Mouse (Mus musculus) embryo, embryonic 10 days (tissue): ENCODE results near the gene Thrap3.
A peak's percentile ranks its signal among the peaks of the same experiment; 100 is the strongest.

Experiments used
- DNase-seq: peaks from one replicate; pipeline ENCODE4 v3.0.0-alpha.2; 2015; ENCODE audit warnings: low spot score

The Thrap3 gene

GRCm38 (mm10) chr4:126202303-126203181, at the start of gene Thrap3:
Gene Thrap3, minus strand, starts transcription at chr4:126202760.
- peak; percentile 100 for DNase-seq

- peak; percentile 36 for DNase-seq
These were observed 49.2 kb upstream of the Thrap3 start for GRCm38 (mm10) chr4:126251655-126252254.

DNA sequence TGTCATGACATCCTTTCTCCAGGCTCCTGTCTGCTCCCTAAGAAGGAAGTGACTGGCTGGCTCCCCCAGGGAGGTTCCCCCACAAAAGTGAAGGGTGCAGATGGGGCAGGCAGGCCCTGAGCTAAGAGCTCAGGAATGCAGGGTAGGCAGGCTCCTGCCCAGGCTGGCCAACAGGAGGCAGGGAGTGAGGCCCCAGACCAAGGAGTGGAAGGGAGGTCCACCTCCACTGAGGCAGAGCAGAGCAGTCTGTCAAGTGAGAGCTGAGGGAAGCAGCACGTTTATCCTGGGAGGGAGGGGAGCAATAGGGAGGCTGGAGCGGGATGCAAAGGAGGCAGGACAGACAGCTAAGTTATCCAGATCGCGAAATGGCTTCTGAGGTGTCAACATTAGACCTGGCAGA, 48.1 kb upstream of the Thrap3 start:
- DNase-seq: no peak

GRCm38 (mm10) chr4:126248261-126248868, 45.8 kb upstream of the Thrap3 start:
- DNase-seq: peak; percentile 44

DNA sequence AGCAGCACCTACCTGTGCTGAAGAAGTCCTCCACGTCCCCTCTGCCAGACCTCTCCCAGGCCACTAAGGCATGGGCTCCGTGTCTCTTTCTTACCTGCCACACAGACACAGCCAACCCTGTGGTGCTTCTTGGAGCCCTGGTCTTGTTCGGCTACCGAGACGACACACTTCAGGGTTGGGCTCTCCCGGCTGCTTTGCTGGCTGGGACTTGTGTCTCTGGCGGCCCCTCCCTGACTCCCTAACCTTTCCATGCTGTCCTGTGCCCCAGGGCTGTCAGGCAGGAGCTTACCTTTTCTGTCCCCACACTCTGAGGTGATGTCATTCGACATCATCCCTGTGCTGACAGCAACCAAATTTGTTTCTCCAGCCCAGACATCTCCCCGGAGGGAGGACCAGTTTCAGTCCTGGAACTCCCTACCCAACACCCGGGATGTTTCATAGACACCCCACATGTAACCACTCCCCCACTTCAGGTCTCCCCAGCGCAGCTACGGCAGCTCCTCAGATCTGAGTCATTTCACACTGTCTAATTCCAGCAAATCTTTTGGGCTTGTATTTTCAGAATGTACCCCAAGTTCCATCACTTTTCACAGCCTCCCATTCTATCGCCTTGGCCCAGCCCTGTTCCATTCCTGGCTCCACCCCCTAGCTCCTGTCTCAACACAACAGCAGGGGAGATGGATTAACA, 43.8 kb upstream of the Thrap3 start:
- no peak for DNase-seq

- no peak for DNase-seq
These were observed 40.0 kb upstream of the Thrap3 start for GRCm38 (mm10) chr4:126242510-126242909.

DNA sequence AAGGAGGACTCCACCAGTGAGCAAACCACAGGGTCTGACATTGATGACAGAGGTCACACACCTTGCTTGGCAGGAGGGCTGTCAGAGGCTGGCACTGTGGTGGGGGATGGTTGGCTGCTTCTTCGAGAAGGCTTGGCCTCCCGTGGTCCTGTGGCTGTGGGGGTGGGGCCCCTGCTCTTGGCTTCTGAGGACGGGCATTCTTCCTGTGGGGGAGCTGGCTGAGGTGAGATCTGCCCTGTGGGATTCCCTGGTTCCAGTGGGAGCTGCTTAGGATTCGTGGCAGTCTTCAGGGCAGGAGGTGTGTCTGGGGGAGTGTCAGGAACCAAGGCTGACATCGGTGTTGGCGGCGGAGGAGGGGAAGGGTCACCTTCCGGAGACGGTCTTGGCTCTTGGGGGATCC, 39.4 kb upstream of the Thrap3 start:
- no peak for DNase-seq

- no peak for DNase-seq
These were observed 37.4 kb upstream of the Thrap3 start for GRCm38 (mm10) chr4:126239862-126240475.

GRCm38 (mm10) chr4:126237721-126238242, 35.2 kb upstream of the Thrap3 start:
- DNase-seq: peak; percentile 18

DNA sequence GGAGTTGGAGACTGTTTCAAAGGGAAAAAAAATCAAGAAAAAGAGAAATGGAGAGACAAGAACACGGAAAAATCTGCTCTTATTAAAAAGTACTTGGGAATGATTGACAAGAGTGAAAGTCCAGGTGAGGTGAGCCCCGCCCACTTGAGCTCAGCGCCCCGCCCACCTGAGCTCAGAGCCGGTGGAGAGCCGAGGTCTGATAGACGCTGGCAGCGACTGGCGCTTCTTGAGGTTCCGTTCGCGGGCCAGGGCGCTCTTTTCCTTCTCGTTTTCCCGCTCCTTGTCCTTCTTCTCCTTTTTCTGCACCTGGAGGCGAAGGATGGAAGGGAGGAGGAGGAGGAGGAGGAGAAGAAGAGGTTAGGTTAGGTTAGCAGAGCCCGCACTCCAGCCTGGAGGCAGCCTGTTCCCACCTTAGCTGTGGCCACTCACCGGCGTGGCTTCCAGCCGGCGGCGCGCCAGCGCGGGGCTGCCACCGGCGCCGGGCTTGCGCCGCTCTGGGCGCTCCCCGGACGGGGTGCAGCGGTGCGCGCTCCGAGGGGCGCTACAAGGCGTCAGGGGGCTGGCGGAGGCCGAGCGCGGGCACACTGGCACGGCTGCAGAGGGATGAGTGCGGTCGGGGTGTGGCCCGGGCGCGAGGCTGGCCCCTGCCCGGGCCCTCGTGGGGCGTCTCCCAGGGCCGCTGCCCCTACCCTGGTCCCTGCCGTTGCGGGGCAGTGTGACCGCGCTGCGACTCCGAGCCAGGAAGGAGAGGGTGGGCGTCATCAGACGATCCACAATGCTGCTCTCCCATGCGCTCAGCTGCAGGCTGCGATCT, 34.1 kb upstream of the Thrap3 start:
- DNase-seq: no peak

DNA sequence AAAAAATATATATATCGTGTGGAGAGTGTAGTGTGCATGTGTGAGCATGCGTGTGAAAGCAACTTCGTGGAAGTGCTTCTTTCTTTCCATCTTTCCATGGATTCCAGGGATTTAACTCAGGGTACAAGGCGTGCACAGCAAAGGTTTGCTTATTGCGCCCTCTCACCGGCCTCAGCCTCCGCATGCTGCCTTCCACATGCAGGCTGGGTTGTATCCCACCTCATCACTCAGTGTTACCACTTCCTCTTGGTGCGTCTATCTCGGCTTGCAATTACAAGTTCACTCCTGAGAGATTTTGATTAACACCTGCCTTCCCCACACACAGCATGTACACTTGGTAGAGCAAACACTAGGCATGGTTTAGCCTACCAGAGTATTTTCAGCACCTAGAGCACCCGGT, 32.6 kb upstream of the Thrap3 start:
- no peak for DNase-seq

- no peak for DNase-seq
These were observed 32.1 kb upstream of the Thrap3 start for GRCm38 (mm10) chr4:126234496-126235175.

DNA sequence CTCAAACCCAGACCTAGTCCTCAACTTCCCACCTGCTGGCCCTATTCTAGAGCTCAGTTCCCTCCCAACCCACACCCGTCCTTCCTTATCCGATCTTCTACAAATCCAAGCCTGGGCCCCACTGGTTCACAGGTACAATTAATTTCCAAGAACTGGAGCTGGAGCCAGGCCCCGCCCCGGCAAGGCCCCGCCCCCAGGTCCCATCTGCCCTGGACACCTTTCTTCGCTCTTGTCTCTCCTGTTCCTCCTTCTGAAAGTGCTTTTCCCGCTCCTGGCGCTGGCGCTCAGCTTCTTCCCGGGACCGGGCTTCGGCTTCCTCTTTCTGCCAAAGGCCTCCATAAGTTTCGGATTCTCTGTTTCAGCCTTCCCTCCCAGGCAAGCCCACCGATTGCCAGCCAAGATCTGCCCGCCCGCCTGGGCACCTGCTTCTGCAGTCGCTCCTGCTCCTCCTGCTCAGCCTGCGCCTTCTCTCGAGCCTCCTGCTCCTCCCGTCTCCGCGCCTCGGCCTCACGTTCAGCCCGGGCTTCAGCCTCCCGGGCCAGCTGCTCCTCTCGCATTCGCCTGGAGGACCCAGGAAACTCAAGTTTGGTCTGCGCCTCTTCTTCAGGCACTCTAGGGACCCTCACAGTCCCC, 31.2 kb upstream of the Thrap3 start:
- no peak for DNase-seq

- DNase-seq: no peak
These were observed 27.3 kb upstream of the Thrap3 start for GRCm38 (mm10) chr4:126229900-126230299.

DNA sequence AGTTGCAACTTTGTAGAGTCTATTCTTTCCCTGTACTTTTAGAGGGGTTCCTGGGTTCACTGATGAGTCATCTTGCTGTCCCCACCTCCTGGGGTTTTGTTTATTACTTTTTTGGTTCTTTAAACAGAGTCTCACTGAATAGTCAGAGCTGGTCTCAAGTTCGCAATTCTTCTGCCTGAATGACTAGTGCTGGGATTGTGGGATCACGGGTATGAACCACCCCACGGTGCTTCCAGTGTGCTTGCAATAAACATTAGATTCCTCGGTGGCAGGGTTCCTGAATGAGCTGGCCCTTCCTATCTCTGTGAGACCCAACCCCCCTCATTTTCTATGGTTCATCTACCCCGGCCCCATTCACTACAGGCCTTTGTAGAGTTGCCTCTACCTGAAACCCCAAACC, 25.6 kb upstream of the Thrap3 start:
- DNase-seq: no peak

DNA sequence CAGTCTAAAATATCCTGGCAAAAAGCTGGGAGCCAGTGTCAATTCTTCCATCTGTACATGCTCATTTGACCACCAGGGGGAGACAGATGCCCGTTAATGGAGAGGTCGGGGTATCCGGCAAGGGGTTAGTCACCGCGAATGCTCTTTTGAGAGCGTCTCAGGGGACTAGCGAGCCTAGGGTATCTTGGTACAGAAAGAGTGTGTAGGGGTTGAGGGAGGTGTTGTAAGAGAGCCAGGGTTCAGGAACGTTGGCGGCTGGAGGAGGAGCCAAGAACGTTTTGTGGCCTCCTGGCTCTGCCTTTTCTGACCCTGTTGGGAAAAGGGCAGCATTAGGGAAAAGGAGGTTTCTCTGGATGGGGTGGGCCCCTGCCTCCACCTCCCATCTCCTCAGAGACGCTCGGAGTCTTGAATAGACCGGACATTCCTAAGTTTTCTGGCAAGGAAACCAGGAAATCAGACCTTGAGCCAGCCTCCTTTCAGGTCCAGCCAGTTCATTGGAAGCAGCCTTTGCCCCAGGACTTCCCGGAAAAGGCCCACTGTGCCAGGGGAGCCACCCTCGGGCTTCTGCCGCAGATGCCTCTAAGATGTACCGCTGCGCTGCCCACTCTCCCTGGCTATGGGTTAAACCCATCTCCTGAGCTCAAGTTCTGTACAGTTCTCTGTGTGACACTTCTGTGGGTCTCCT, 24.7 kb upstream of the Thrap3 start:
- peak; percentile 93 for DNase-seq

GRCm38 (mm10) chr4:126226640-126227039, 24.1 kb upstream of the Thrap3 start:
- DNase-seq: no peak

DNA sequence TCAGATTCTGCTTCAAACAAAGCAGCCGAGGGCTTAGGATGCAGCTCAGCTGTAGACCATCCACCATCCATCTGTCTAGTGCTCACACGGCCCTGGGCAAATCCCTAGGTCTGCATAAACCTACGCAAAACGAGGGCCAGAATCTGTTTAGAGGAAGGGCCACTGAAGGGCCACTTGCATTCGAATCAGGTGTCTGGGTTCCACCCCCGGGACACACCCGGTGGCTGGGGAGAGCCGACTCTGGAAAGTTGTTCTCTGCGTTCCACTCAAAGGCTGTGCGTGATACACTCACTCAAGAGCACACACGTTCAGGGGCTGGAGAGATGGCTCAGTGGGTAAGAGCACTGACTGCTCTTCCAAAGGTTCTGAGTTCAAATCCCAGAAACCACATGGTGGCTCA, 20.1 kb upstream of the Thrap3 start:
- peak; percentile 1 for DNase-seq

DNA sequence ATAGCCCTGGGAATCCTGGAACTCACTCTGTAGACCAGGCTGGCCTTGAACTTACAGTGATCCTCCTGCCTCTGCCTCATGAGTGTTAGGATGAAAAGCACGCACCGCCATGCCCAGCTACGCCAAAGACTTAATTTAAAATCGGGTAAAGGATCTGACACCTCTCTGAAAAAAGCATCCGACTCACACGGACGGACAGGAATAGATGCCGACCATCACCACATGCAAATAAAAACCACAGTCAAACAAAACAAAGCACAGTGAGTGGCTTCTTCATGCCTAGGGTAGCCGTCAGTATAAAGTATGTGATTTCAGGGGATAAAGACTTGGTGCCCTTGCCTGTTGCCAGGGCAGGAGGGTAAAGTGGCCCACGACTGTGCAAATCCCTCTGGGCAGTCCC, 17.5 kb upstream of the Thrap3 start:
- DNase-seq: peak; percentile 1
